Mouse (Mus musculus) E14TG2a.4 (cell line): ENCODE measurements around the gene Snrpa1.

Experiments
- H3K27me3 ChIP-seq: 2 replicates; pipeline ENCODE4 v1.6.1; 2014; ENCODE audit warnings: low read length, control low read depth; ENCODE audit not compliant: insufficient read depth
- H3K36me3 ChIP-seq: 2 replicates; pipeline ENCODE4 v1.6.1; 2014; ENCODE audit warnings: low read length, control low read depth; ENCODE audit not compliant: insufficient read depth
- H3K4me1 ChIP-seq: replicated peaks from 2 replicates; pipeline ENCODE4 v1.6.1; 2014; ENCODE audit warnings: low read depth, low read length, control low read depth
- H3K4me3 ChIP-seq: replicated peaks from 2 replicates; pipeline ENCODE4 v1.5.1; 2014; ENCODE audit warnings: mild to moderate bottlenecking, low read length
- H3K9me3 ChIP-seq: 2 replicates; pipeline ENCODE4 v1.6.1; 2014; ENCODE audit warnings: low read length, control low read depth
- CTCF ChIP-seq: conservative IDR thresholded peaks from 2 replicates; pipeline ENCODE4 v1.5.1; 2014; ENCODE audit warnings: low read length
- NANOG ChIP-seq: IDR thresholded peaks from 2 replicates; pipeline ENCODE4 v1.6.1; 2014; ENCODE audit warnings: borderline replicate concordance, low read length, mixed read lengths
- POU5F1 ChIP-seq: IDR thresholded peaks from 2 replicates; pipeline ENCODE4 v1.6.1; 2014; ENCODE audit warnings: low read length, borderline replicate concordance

The Snrpa1 gene

GRCm38 (mm10) chr7:66058703-66059102, at the start of gene Snrpa1:
Snrpa1 (plus strand) TSS chr7:66059003.
- no peaks in the 10 kb centered on the region for H3K9me3 ChIP-seq
- TF ChIP-seq CTCF, result no peak
- no peak for TF ChIP-seq NANOG
- TF ChIP-seq POU5F1, result no peak
- H3K4me1 ChIP-seq, result peaks cover 23% of the 10 kb centered on the region
- H3K4me3 ChIP-seq, result peak within 1 kb of the TSS; percentile 96
- peaks cover 18% of the 10 kb centered on the region for H3K36me3 ChIP-seq
- H3K27me3 ChIP-seq, result no peaks in the 10 kb centered on the region

- no peaks in the 10 kb centered on the region for H3K9me3 ChIP-seq
- TF ChIP-seq CTCF (no peak), NANOG (no peak), POU5F1 (no peak)
- H3K4me1 ChIP-seq, result peaks cover 9% of the 10 kb centered on the region
- H3K36me3 ChIP-seq, result peaks cover 10% of the 10 kb centered on the region; the same call in 1 of the 2 replicates
- H3K4me3 ChIP-seq, result no peak overlapping the region
- no peaks in the 10 kb centered on the region for H3K27me3 ChIP-seq
Observed at GRCm38 (mm10) chr7:66010518-66010917, 48.3 kb upstream of the Snrpa1 start.

- TF ChIP-seq CTCF, result no peak; the same call in 1 of the 2 replicates
- no peak for TF ChIP-seq POU5F1
- TF ChIP-seq NANOG, result no peak
- Histone ChIP-seq H3K27me3 (no peaks in the 10 kb centered on the region), H3K4me1 (peaks cover 11% of the 10 kb centered on the region), H3K4me3 (no peak overlapping the region), H3K9me3 (peaks cover under 1% of the 10 kb centered on the region; the same call in 1 of the 2 replicates), H3K36me3 (no peaks in the 10 kb centered on the region)
Observed at GRCm38 (mm10) chr7:66027747-66028146, 31.1 kb upstream of the Snrpa1 start.

GRCm38 (mm10) chr7:66028766-66029512, 29.9 kb upstream of the Snrpa1 start:
- H3K36me3 ChIP-seq, result peaks cover 4% of the 10 kb centered on the region; the same call in 1 of the 2 replicates
- H3K4me3 ChIP-seq, result no peak overlapping the region
- H3K4me1 ChIP-seq, result peaks cover 11% of the 10 kb centered on the region
- H3K9me3 ChIP-seq, result no peaks in the 10 kb centered on the region
- H3K27me3 ChIP-seq, result no peaks in the 10 kb centered on the region
- TF ChIP-seq NANOG, result peak; percentile 10; the same call in 1 of the 2 replicates
- no peak for TF ChIP-seq POU5F1
- TF ChIP-seq CTCF, result no peak

- Histone ChIP-seq H3K27me3 (no peaks in the 10 kb centered on the region), H3K36me3 (peaks cover 43% of the 10 kb centered on the region), H3K4me1 (no peaks in the 10 kb centered on the region), H3K9me3 (peaks cover 21% of the 10 kb centered on the region), H3K4me3 (no peak overlapping the region)
- no peak for TF ChIP-seq POU5F1
- no peak for TF ChIP-seq NANOG
- no peak for TF ChIP-seq CTCF
Observed at GRCm38 (mm10) chr7:66036809-66037208, 22.0 kb upstream of the Snrpa1 start.

GRCm38 (mm10) chr7:66038261-66038660, 20.5 kb upstream of the Snrpa1 start:
- Histone ChIP-seq H3K36me3 (peaks cover 48% of the 10 kb centered on the region), H3K4me3 (no peak overlapping the region), H3K27me3 (no peaks in the 10 kb centered on the region), H3K4me1 (no peaks in the 10 kb centered on the region), H3K9me3 (peaks cover 25% of the 10 kb centered on the region)
- no peak for TF ChIP-seq CTCF
- TF ChIP-seq POU5F1, result no peak
- no peak for TF ChIP-seq NANOG

GRCm38 (mm10) chr7:66038730-66039129, 20.1 kb upstream of the Snrpa1 start:
- H3K27me3 ChIP-seq, result no peaks in the 10 kb centered on the region
- TF ChIP-seq CTCF (no peak), POU5F1 (no peak), NANOG (no peak)

GRCm38 (mm10) chr7:66040026-66040814, 18.6 kb upstream of the Snrpa1 start:
- Histone ChIP-seq H3K9me3 (peaks cover 25% of the 10 kb centered on the region), H3K4me3 (no peak overlapping the region), H3K4me1 (no peaks in the 10 kb centered on the region), H3K27me3 (no peaks in the 10 kb centered on the region), H3K36me3 (peaks cover 52% of the 10 kb centered on the region)
- no peak for TF ChIP-seq CTCF
- TF ChIP-seq POU5F1, result no peak
- no peak for TF ChIP-seq NANOG

More at GRCm38 (mm10) chr7:66038730-66039129, 20.1 kb upstream of the Snrpa1 start:
- no peaks in the 10 kb centered on the region for H3K4me1 ChIP-seq
- peaks cover 25% of the 10 kb centered on the region for H3K9me3 ChIP-seq
- H3K36me3 ChIP-seq, result peaks cover 50% of the 10 kb centered on the region
- no peak overlapping the region for H3K4me3 ChIP-seq
